Mouse (Mus musculus): ENCODE results near the gene Ltk. TPM values are rescaled to one million over a fixed set of nuclear protein-coding genes. Genes with fewer than 3 reads are reported as not detected.

The Ltk gene
- polyA plus RNA-seq (2015; fragmentation: Nextera tagmentation; extraction: Ambion mirVana): not detected in 2 replicates

GRCm38 (mm10) chr2:119760251-119760650 is at the start of gene Ltk:
TSS of gene Ltk (minus strand) at chr2:119760431.
- WGBS: 7% methylated on average over 9 of the region's 9 CpGs

GRCm38 (mm10) chr2:119808881-119809280 is 48.6 kb upstream of the Ltk start:
- no peak overlapping the region for H3K4me2 ChIP-seq
- no peak overlapping the region for H3K4me3 ChIP-seq
- H3K36me3 ChIP-seq: peaks cover 96% of the 10 kb centered on the region
- no peaks in the 10 kb centered on the region for H3K9me3 ChIP-seq
- H3K27ac ChIP-seq: no peak overlapping the region
- H3K27me3 ChIP-seq: no peaks in the 10 kb centered on the region
- no peak for ATAC-seq (ENCODE audit: insufficient number of reproducible peaks, low FRiP score, low TSS enrichment, low read depth)
- 56% methylated on average over 4 of the region's 4 CpGs for WGBS
- H3K9ac ChIP-seq: no peak overlapping the region
- peaks cover 12% of the 10 kb centered on the region; the same call in 1 of the 2 replicates for H3K4me1 ChIP-seq

More at GRCm38 (mm10) chr2:119760251-119760650, at the start of gene Ltk:
- peaks cover 17% of the 10 kb centered on the region for H3K36me3 ChIP-seq
- H3K9me3 ChIP-seq: no peaks in the 10 kb centered on the region
- no peak within 1 kb of the TSS for H3K4me2 ChIP-seq
- ATAC-seq (ENCODE audit: insufficient number of reproducible peaks, low FRiP score, low TSS enrichment, low read depth): no peak
- peaks cover 60% of the 10 kb centered on the region for H3K27me3 ChIP-seq
- no peak within 1 kb of the TSS for H3K27ac ChIP-seq
- no peak within 1 kb of the TSS for H3K9ac ChIP-seq
- H3K4me1 ChIP-seq: peaks cover 17% of the 10 kb centered on the region
- peak within 1 kb of the TSS; percentile 55; the same call in 1 of the 2 replicates for H3K4me3 ChIP-seq

- Histone ChIP-seq H3K27me3 (no peaks in the 10 kb centered on the region), H3K4me1 (peaks cover 13% of the 10 kb centered on the region), H3K36me3 (peaks cover 95% of the 10 kb centered on the region), H3K9me3 (no peaks in the 10 kb centered on the region), H3K27ac (no peak overlapping the region), H3K4me2 (no peak overlapping the region), H3K9ac (no peak overlapping the region), H3K4me3 (no peak overlapping the region)
- ATAC-seq (ENCODE audit: insufficient number of reproducible peaks, low FRiP score, low TSS enrichment, low read depth): no peak
- 26% methylated on average over 4 of the region's 4 CpGs for WGBS
These were observed 48.2 kb upstream of the Ltk start for GRCm38 (mm10) chr2:119808438-119808837.

GRCm38 (mm10) chr2:119805536-119805935 is 45.3 kb upstream of the Ltk start:
- Histone ChIP-seq H3K4me2 (no peak overlapping the region), H3K4me3 (no peak overlapping the region), H3K9ac (no peak overlapping the region), H3K36me3 (peaks cover 69% of the 10 kb centered on the region), H3K9me3 (no peaks in the 10 kb centered on the region), H3K27me3 (no peaks in the 10 kb centered on the region), H3K27ac (no peak overlapping the region), H3K4me1 (peaks cover 34% of the 10 kb centered on the region)
- WGBS: 55% methylated on average over 8 of the region's 8 CpGs
- no peak for ATAC-seq (ENCODE audit: insufficient number of reproducible peaks, low FRiP score, low TSS enrichment, low read depth)

GRCm38 (mm10) chr2:119804776-119805175 is 44.5 kb upstream of the Ltk start:
- Histone ChIP-seq H3K9ac (no peak overlapping the region), H3K27ac (no peak overlapping the region), H3K36me3 (peaks cover 62% of the 10 kb centered on the region), H3K27me3 (no peaks in the 10 kb centered on the region), H3K4me1 (peaks cover 37% of the 10 kb centered on the region), H3K4me3 (no peak overlapping the region), H3K4me2 (no peak overlapping the region), H3K9me3 (no peaks in the 10 kb centered on the region)
- no peak for ATAC-seq (ENCODE audit: insufficient number of reproducible peaks, low FRiP score, low TSS enrichment, low read depth)
- WGBS: 59% methylated on average over 9 of the region's 9 CpGs

- no peaks in the 10 kb centered on the region for H3K9me3 ChIP-seq
- no peak overlapping the region for H3K4me3 ChIP-seq
- H3K27ac ChIP-seq: no peak overlapping the region
- H3K9ac ChIP-seq: no peak overlapping the region
- no peak for ATAC-seq (ENCODE audit: insufficient number of reproducible peaks, low FRiP score, low TSS enrichment, low read depth)
- no peaks in the 10 kb centered on the region for H3K27me3 ChIP-seq
- H3K4me2 ChIP-seq: no peak overlapping the region
- 65% methylated on average over 5 of the region's 5 CpGs for WGBS
- peaks cover 37% of the 10 kb centered on the region for H3K4me1 ChIP-seq
- peaks cover 56% of the 10 kb centered on the region for H3K36me3 ChIP-seq
These were observed 44.0 kb upstream of the Ltk start for GRCm38 (mm10) chr2:119804275-119804628.

GRCm38 (mm10) chr2:119803618-119804274 is 43.5 kb upstream of the Ltk start:
- Histone ChIP-seq H3K36me3 (peaks cover 51% of the 10 kb centered on the region), H3K4me3 (no peak overlapping the region), H3K4me2 (no peak overlapping the region), H3K9me3 (no peaks in the 10 kb centered on the region), H3K9ac (no peak overlapping the region), H3K4me1 (peaks cover 40% of the 10 kb centered on the region), H3K27me3 (no peaks in the 10 kb centered on the region), H3K27ac (no peak overlapping the region; the same call in 1 of the 2 replicates)
- ATAC-seq (ENCODE audit: insufficient number of reproducible peaks, low FRiP score, low TSS enrichment, low read depth): no peak
- WGBS: 27% methylated on average over 6 of the region's 6 CpGs

- no peak for ATAC-seq (ENCODE audit: insufficient number of reproducible peaks, low FRiP score, low TSS enrichment, low read depth)
- 49% methylated on average over 10 of the region's 10 CpGs for WGBS
- Histone ChIP-seq H3K4me3 (no peak overlapping the region), H3K27me3 (0 out of 2 replicates have a peak, but pooled peaks cover 3% of the 10 kb centered on the region), H3K4me2 (no peak overlapping the region), H3K36me3 (peaks cover 44% of the 10 kb centered on the region), H3K27ac (peak overlapping the region; percentile 50; the same call in 1 of the 2 replicates), H3K9me3 (no peaks in the 10 kb centered on the region), H3K4me1 (peaks cover 48% of the 10 kb centered on the region), H3K9ac (no peak overlapping the region)
These were observed 42.8 kb upstream of the Ltk start for GRCm38 (mm10) chr2:119802767-119803617.

GRCm38 (mm10) chr2:119800876-119801846 is 40.9 kb upstream of the Ltk start:
- Histone ChIP-seq H3K4me1 (peaks cover 52% of the 10 kb centered on the region), H3K36me3 (peaks cover 26% of the 10 kb centered on the region), H3K4me3 (peak overlapping the region; percentile 85), H3K9me3 (no peaks in the 10 kb centered on the region), H3K4me2 (peak overlapping the region; percentile 90), H3K9ac (0 out of 2 replicates have a peak overlapping the region, but pooled peaks have one; percentile 73), H3K27me3 (peaks cover 14% of the 10 kb centered on the region), H3K27ac (peak overlapping the region; percentile 78)
- 42% methylated on average over 15 of the region's 15 CpGs for WGBS
- no peak for ATAC-seq (ENCODE audit: insufficient number of reproducible peaks, low FRiP score, low TSS enrichment, low read depth)

- Histone ChIP-seq H3K9ac (peak overlapping the region; percentile 73), H3K9me3 (no peaks in the 10 kb centered on the region), H3K4me1 (peaks cover 50% of the 10 kb centered on the region), H3K4me2 (peak overlapping the region; percentile 90), H3K36me3 (peaks cover 16% of the 10 kb centered on the region), H3K27me3 (peaks cover 14% of the 10 kb centered on the region), H3K4me3 (peak overlapping the region; percentile 85), H3K27ac (peak overlapping the region; percentile 78)
- under 1% methylated on average over 27 of the region's 27 CpGs for WGBS
- ATAC-seq (ENCODE audit: insufficient number of reproducible peaks, low FRiP score, low TSS enrichment, low read depth): peak; percentile 35; the same call in 1 of the 2 replicates
These were observed 39.8 kb upstream of the Ltk start for GRCm38 (mm10) chr2:119799961-119800550.

Data from limb, embryonic 15.5 days (tissue).